Comparison of ENCODE assay signal across 21 mouse cellular contexts in the genomic region with DNA sequence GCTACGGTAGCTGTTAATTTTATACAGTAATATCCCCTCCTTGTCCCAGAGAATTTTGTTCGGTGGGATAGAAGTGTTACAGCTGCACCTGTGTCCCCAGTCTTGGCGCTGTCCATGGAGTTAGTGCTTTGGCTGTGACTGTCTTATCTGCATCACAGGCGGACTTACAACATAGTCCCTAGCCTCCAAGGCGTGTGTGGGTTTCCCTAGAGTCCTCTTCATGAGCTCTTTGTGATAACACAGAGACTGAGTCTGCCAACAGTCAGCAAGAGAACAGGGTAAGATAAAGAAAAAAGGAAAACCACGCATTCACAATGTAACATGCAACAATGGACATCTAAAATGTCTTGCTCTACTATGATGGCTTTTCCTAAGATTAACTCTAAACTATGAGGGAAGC.
"Had no signal": no experiment of that assay in that cellular context is flagged by ENCODE, and none has a peak within 500 bp of the region (broad histone marks: within the 10 kb centered on the region; RNA-seq: fewer than 3 reads in every experiment).

No protein-coding gene starts in this region.

- H3K4me1 ChIP-seq: kidney, embryonic 15.5 days; limb, embryonic 10.5 days; limb, embryonic 13.5 days; lung, embryonic 15.5 days; midbrain, embryonic 12.5 days; midbrain, embryonic 15.5 days; neural tube, embryonic 12.5 days; neural tube, embryonic 15.5 days had no signal

- ATAC-seq: inflammation-experienced regulatory T-cells, adult 6 months; intestine, embryonic 16.5 days; midbrain, embryonic 15.5 days had no signal

- H3K36me3 ChIP-seq: midbrain, embryonic 15.5 days had no signal

- DNase-seq: kidney, adult 2 months; kidney, postnatal 10 days; kidney, postnatal 36 days; lung, adult 18-20 months; lung, postnatal 10 days; lung, postnatal 36 days; right cerebral cortex, adult 18-20 months; right cerebral cortex, postnatal 14 days; spleen, adult 18-20 months; thymus, adult 18-20 months; thymus, postnatal 4 days had no signal

- H3K27me3 ChIP-seq: kidney, embryonic 15.5 days; limb, embryonic 13.5 days; lung, embryonic 15.5 days; midbrain, embryonic 12.5 days; midbrain, embryonic 15.5 days; neural tube, embryonic 12.5 days; neural tube, embryonic 15.5 days had no signal

- H3K4me3 ChIP-seq: kidney, embryonic 15.5 days; limb, embryonic 10.5 days; limb, embryonic 13.5 days; lung, embryonic 15.5 days; midbrain, embryonic 12.5 days; midbrain, embryonic 15.5 days; neural tube, embryonic 12.5 days; neural tube, embryonic 15.5 days had no signal

- H3K9me3 ChIP-seq: kidney, embryonic 15.5 days; limb, embryonic 10.5 days; limb, embryonic 13.5 days; lung, embryonic 15.5 days; midbrain, embryonic 12.5 days; midbrain, embryonic 15.5 days; neural tube, embryonic 12.5 days; neural tube, embryonic 15.5 days had no signal

- H3K9ac ChIP-seq: kidney, embryonic 15.5 days; limb, embryonic 13.5 days; lung, embryonic 15.5 days; midbrain, embryonic 12.5 days; midbrain, embryonic 15.5 days; neural tube, embryonic 12.5 days; neural tube, embryonic 15.5 days had no signal

- H3K4me2 ChIP-seq: kidney, embryonic 15.5 days; limb, embryonic 13.5 days; lung, embryonic 15.5 days; midbrain, embryonic 12.5 days; midbrain, embryonic 15.5 days; neural tube, embryonic 12.5 days; neural tube, embryonic 15.5 days had no signal

- H3K27ac ChIP-seq: kidney, embryonic 15.5 days; limb, embryonic 10.5 days; limb, embryonic 13.5 days; lung, embryonic 15.5 days; midbrain, embryonic 12.5 days; midbrain, embryonic 15.5 days; neural tube, embryonic 12.5 days; neural tube, embryonic 15.5 days had no signal
